Mouse (Mus musculus) gastrocnemius, postnatal 4 days (tissue): ENCODE results near the gene Rbfox2. TPM values are rescaled to one million over a fixed set of nuclear protein-coding genes. Genes with fewer than 3 reads are reported as not detected.

ENCODE experiments used
- DNase-seq, 2 experiments: peaks; one replicate each; pipeline ENCODE4 v3.0.0; 2021 to 2022; ENCODE audit warnings: low spot score in 2 of 2, mixed read lengths in 2 of 2
- total RNA-seq, 2 experiments: library from RNA; stranded (reverse); gene quantifications; 2 replicates each; pipeline ENCODE4 v1.2.3; 2021

The Rbfox2 gene
- total RNA-seq, 2 experiments from 2014 or later: 289 to 339 TPM

GRCm38 (mm10) chr15:77202881-77203254, 103.9 kb downstream of the Rbfox2 start:
- DNase-seq: no peak

GRCm38 (mm10) chr15:77202223-77202622, 104.6 kb downstream of the Rbfox2 start:
- peak in 1 of 2 experiments; percentile 67 for DNase-seq

GRCm38 (mm10) chr15:77196827-77197226, 110.0 kb downstream of the Rbfox2 start:
- peak; percentile 38 to 63 for DNase-seq

- no peak for DNase-seq
Measured at GRCm38 (mm10) chr15:77196001-77196400, 110.8 kb downstream of the Rbfox2 start.

- DNase-seq: no peak
Measured at GRCm38 (mm10) chr15:77192154-77192935, 114.5 kb downstream of the Rbfox2 start.

GRCm38 (mm10) chr15:77186096-77186495, 120.7 kb downstream of the Rbfox2 start:
- DNase-seq: no peak

GRCm38 (mm10) chr15:77185614-77186013, 121.2 kb downstream of the Rbfox2 start:
- no peak for DNase-seq

- no peak for DNase-seq
Measured at GRCm38 (mm10) chr15:77182800-77183199, 124.0 kb downstream of the Rbfox2 start.

GRCm38 (mm10) chr15:77174018-77174417, 132.8 kb downstream of the Rbfox2 start:
- no peak for DNase-seq

GRCm38 (mm10) chr15:77172414-77172813, 134.4 kb downstream of the Rbfox2 start:
- DNase-seq: no peak

- no peak for DNase-seq
Measured at GRCm38 (mm10) chr15:77168781-77169180, 138.0 kb downstream of the Rbfox2 start.

- no peak for DNase-seq
Measured at GRCm38 (mm10) chr15:77166225-77166732, 140.5 kb downstream of the Rbfox2 start.

- peak in 1 of 2 experiments; percentile 58 for DNase-seq
Measured at GRCm38 (mm10) chr15:77163336-77163735, 143.5 kb downstream of the Rbfox2 start.

GRCm38 (mm10) chr15:77162931-77163330, 143.9 kb downstream of the Rbfox2 start:
- DNase-seq: peak; percentile 23 to 47

GRCm38 (mm10) chr15:77161382-77161781, 145.4 kb downstream of the Rbfox2 start:
- DNase-seq: no peak

- DNase-seq: no peak
Measured at GRCm38 (mm10) chr15:77160848-77161247, 146.0 kb downstream of the Rbfox2 start.

- DNase-seq: peak; percentile 53 to 83
Measured at GRCm38 (mm10) chr15:77156525-77156924, 150.3 kb downstream of the Rbfox2 start.

- DNase-seq: no peak
Measured at GRCm38 (mm10) chr15:77154248-77154785, 152.5 kb downstream of the Rbfox2 start.

GRCm38 (mm10) chr15:77153625-77154024, 153.2 kb downstream of the Rbfox2 start:
- peak; percentile 41 to 72 for DNase-seq

- no peak for DNase-seq
Measured at GRCm38 (mm10) chr15:77153088-77153546, 153.7 kb downstream of the Rbfox2 start.

GRCm38 (mm10) chr15:77152336-77153087, 154.3 kb downstream of the Rbfox2 start:
- DNase-seq: no peak

GRCm38 (mm10) chr15:77151816-77152215, 155.0 kb downstream of the Rbfox2 start:
- DNase-seq: no peak
